In genomic region chr3:30009596-30009995, GRCm38 (mm10) we compare ENCODE assay signal across 10 mouse cellular contexts.
A peak's percentile ranks its signal among the peaks of the same experiment; 100 is the strongest.
DNase-seq lines count a peak whose midpoint lies in the region; ATAC-seq and TF ChIP-seq lines count a peak whose summit lies in the region.
"Had no signal": no experiment of that assay in that cellular context is flagged by ENCODE, and none has a peak within 500 bp of the region (broad histone marks: within the 10 kb centered on the region; RNA-seq: fewer than 3 reads in every experiment).

No protein-coding gene starts in this region.

- no peaks in the 10 kb centered on the region for H3K9me3 ChIP-seq in hindbrain, embryonic 14.5 days (ENCODE audit: control insufficient read depth, low read length)
- no peaks in the 10 kb centered on the region for H3K9me3 ChIP-seq in hindbrain, postnatal 0 days (ENCODE audit: low read length)
- no peaks in the 10 kb centered on the region for H3K9me3 ChIP-seq in midbrain, embryonic 11.5 days (ENCODE audit: control insufficient read depth, low read length)
- no peaks in the 10 kb centered on the region for H3K9me3 ChIP-seq in midbrain, embryonic 15.5 days
- no peaks in the 10 kb centered on the region for H3K9me3 ChIP-seq in limb, embryonic 10.5 days (replicated peaks)
- H3K9me3 ChIP-seq: hindbrain, embryonic 15.5 days had no signal

- peaks cover 30% of the 10 kb centered on the region for H3K27me3 ChIP-seq in hindbrain, embryonic 14.5 days (ENCODE audit: control insufficient read depth, insufficient read depth, low read length)
- H3K27me3 ChIP-seq in hindbrain, postnatal 0 days (ENCODE audit: insufficient read depth, low read length): peaks cover 13% of the 10 kb centered on the region; the same call in 1 of the 2 replicates
- H3K27me3 ChIP-seq in midbrain, embryonic 11.5 days (ENCODE audit: control insufficient read depth, insufficient read depth, low read length): no peaks in the 10 kb centered on the region
- H3K27me3 ChIP-seq in midbrain, embryonic 15.5 days (replicated peaks): peaks cover 16% of the 10 kb centered on the region
- H3K27me3 ChIP-seq in limb, embryonic 10.5 days (ENCODE audit: low read depth, poor library complexity, severe bottlenecking): no peaks in the 10 kb centered on the region

- 0 out of 2 replicates have a peak overlapping the region, but pooled peaks have one; percentile 7 for H3K4me3 ChIP-seq in hindbrain, embryonic 14.5 days (replicated peaks; ENCODE audit: low read length)
- no peak overlapping the region for H3K4me3 ChIP-seq in hindbrain, postnatal 0 days (ENCODE audit: low read length)
- H3K4me3 ChIP-seq in midbrain, embryonic 11.5 days (ENCODE audit: low read depth, low read length): no peak overlapping the region
- H3K4me3 ChIP-seq in midbrain, embryonic 15.5 days: no peak overlapping the region
- H3K4me3 ChIP-seq in limb, embryonic 10.5 days: peak overlapping the region; percentile 89
- H3K4me3 ChIP-seq: hindbrain, embryonic 15.5 days had no signal

- no peak for TF ChIP-seq CTCF in hindbrain, postnatal 0 days (IDR thresholded peaks at IDR 0.05; ENCODE audit: low read depth)

- no peak for ATAC-seq in hindbrain, embryonic 14.5 days (ENCODE audit: low FRiP score)
- ATAC-seq in hindbrain, postnatal 0 days: no peak
- no peak for ATAC-seq in midbrain, embryonic 11.5 days (ENCODE audit: low FRiP score)
- ATAC-seq in midbrain, embryonic 15.5 days (replicated peaks): no peak

- no peak for DNase-seq in hindbrain, embryonic 14.5 days (ENCODE audit: low spot score)
- DNase-seq in hindbrain, postnatal 0 days (ENCODE audit: low spot score): no peak
- peak; percentile 65 for DNase-seq in midbrain, embryonic 11.5 days (ENCODE audit: low spot score, missing footprints)
- no peak for DNase-seq in limb, embryonic 10.5 days (ENCODE audit: low spot score)
- no peak for DNase-seq in right cerebral cortex, postnatal 14 days
- no peak for DNase-seq in MN1 (ENCODE audit: low spot score)
- DNase-seq: adrenal gland, postnatal 14 days had no signal

- peaks cover 17% of the 10 kb centered on the region for H3K4me1 ChIP-seq in hindbrain, embryonic 14.5 days (replicated peaks; ENCODE audit: control insufficient read depth, insufficient read depth, low read length)
- peaks cover 3% of the 10 kb centered on the region; the same call in 1 of the 2 replicates for H3K4me1 ChIP-seq in hindbrain, postnatal 0 days (ENCODE audit: insufficient read depth, low read length)
- no peaks in the 10 kb centered on the region for H3K4me1 ChIP-seq in midbrain, embryonic 11.5 days (ENCODE audit: control insufficient read depth, insufficient read depth, low read length)
- peaks cover 13% of the 10 kb centered on the region for H3K4me1 ChIP-seq in midbrain, embryonic 15.5 days
- peaks cover 46% of the 10 kb centered on the region for H3K4me1 ChIP-seq in limb, embryonic 10.5 days

- peak overlapping the region; percentile 18 for H3K4me2 ChIP-seq in hindbrain, embryonic 14.5 days (replicated peaks)
- no peak overlapping the region for H3K4me2 ChIP-seq in hindbrain, postnatal 0 days (ENCODE audit: low read depth, low read length)
- H3K4me2 ChIP-seq in midbrain, embryonic 11.5 days: peak overlapping the region; percentile 15; the same call in 1 of the 2 replicates
- H3K4me2 ChIP-seq in midbrain, embryonic 15.5 days: no peak overlapping the region
- H3K4me2 ChIP-seq: hindbrain, embryonic 15.5 days had no signal

- H3K36me3 ChIP-seq in hindbrain, embryonic 14.5 days (replicated peaks; ENCODE audit: control insufficient read depth, insufficient read depth): no peaks in the 10 kb centered on the region
- no peaks in the 10 kb centered on the region for H3K36me3 ChIP-seq in hindbrain, postnatal 0 days (ENCODE audit: insufficient read depth, low read length)
- H3K36me3 ChIP-seq in midbrain, embryonic 11.5 days (ENCODE audit: control insufficient read depth, insufficient read depth, low read length): no peaks in the 10 kb centered on the region
- no peaks in the 10 kb centered on the region for H3K36me3 ChIP-seq in midbrain, embryonic 15.5 days (replicated peaks)
- H3K36me3 ChIP-seq in limb, embryonic 10.5 days: peaks cover 43% of the 10 kb centered on the region
- H3K36me3 ChIP-seq: hindbrain, embryonic 15.5 days had no signal

- H3K9ac ChIP-seq in hindbrain, embryonic 14.5 days: no peak overlapping the region
- no peak overlapping the region for H3K9ac ChIP-seq in hindbrain, postnatal 0 days (replicated peaks; ENCODE audit: low read length)
- H3K9ac ChIP-seq in midbrain, embryonic 11.5 days (ENCODE audit: low read length): no peak overlapping the region
- H3K9ac ChIP-seq in midbrain, embryonic 15.5 days: no peak overlapping the region
- H3K9ac ChIP-seq: hindbrain, embryonic 15.5 days; liver, embryonic 14.5 days had no signal

- no peak overlapping the region for H3K27ac ChIP-seq in hindbrain, embryonic 14.5 days
- no peak overlapping the region for H3K27ac ChIP-seq in hindbrain, postnatal 0 days
- H3K27ac ChIP-seq in midbrain, embryonic 11.5 days (ENCODE audit: low read depth, low read length): no peak overlapping the region
- no peak overlapping the region for H3K27ac ChIP-seq in midbrain, embryonic 15.5 days
- peak overlapping the region; percentile 100 for H3K27ac ChIP-seq in limb, embryonic 10.5 days
- H3K27ac ChIP-seq: hindbrain, embryonic 15.5 days; liver, embryonic 14.5 days had no signal

- WGBS in hindbrain, embryonic 14.5 days: 67% methylated on average over 5 of the region's 5 CpGs
- 78% methylated on average over 5 of the region's 5 CpGs for WGBS in hindbrain, postnatal 0 days
- 75% methylated on average over 5 of the region's 5 CpGs for WGBS in midbrain, embryonic 11.5 days
- WGBS in midbrain, embryonic 15.5 days: 76% methylated on average over 5 of the region's 5 CpGs
- 59% methylated on average over 5 of the region's 5 CpGs for WGBS in limb, embryonic 10.5 days

Comparison
In these comparisons a context has a peak if more than half of its experiments do, and no peak if none do; other contexts are left out.
1. H3K4me2 ChIP-seq: peak in hindbrain, embryonic 14.5 days (single experiment) and midbrain, embryonic 11.5 days (single experiment); none in hindbrain, postnatal 0 days (single experiment) and midbrain, embryonic 15.5 days (single experiment).
2. H3K4me3 ChIP-seq: peak in hindbrain, embryonic 14.5 days (single experiment) and limb, embryonic 10.5 days (single experiment); none in hindbrain, postnatal 0 days (single experiment), midbrain, embryonic 11.5 days (single experiment) and midbrain, embryonic 15.5 days (single experiment).